Mouse (Mus musculus) midbrain, embryonic 15.5 days (tissue): ENCODE results near the gene Enox2. TPM values are rescaled to one million over a fixed set of nuclear protein-coding genes. Genes with fewer than 3 reads are reported as not detected.
"Not testable (repeated sequence)": the region's sequence is repeated elsewhere in the genome, so short reads cannot be mapped to it uniquely, and the experiment has no call there.

Experiments
- ATAC-seq: fragments of 200-750 bp; cut with Nextera tagmentation; replicated peaks from 2 replicates; pipeline ENCODE4 v1.8.0; 2017; ENCODE audit warnings: moderate TSS enrichment
- H3K27ac ChIP-seq: fragments of 300-500 bp; sonication (generic); 2 replicates; pipeline ENCODE4 v1.5.1; 2015; ENCODE audit warnings: mild to moderate bottlenecking, inconsistent platforms
- H3K27me3 ChIP-seq: fragments of 300-500 bp; sonication (generic); replicated peaks from 2 replicates; pipeline ENCODE4 v1.6.1; 2015; ENCODE audit warnings: inconsistent platforms
- H3K36me3 ChIP-seq: fragments of 300-500 bp; sonication (generic); replicated peaks from 2 replicates; pipeline ENCODE4 v1.6.1; 2015; ENCODE audit warnings: inconsistent platforms
- H3K4me1 ChIP-seq: fragments of 300-500 bp; sonication (generic); 2 replicates; pipeline ENCODE4 v1.6.1; 2015; ENCODE audit warnings: inconsistent platforms
- H3K4me2 ChIP-seq: fragments of 300-500 bp; sonication (generic); 2 replicates; pipeline ENCODE4 v1.6.1; 2015; ENCODE audit warnings: inconsistent platforms, mild to moderate bottlenecking, moderate library complexity
- H3K4me3 ChIP-seq: fragments of 300-500 bp; sonication (generic); 2 replicates; pipeline ENCODE4 v1.5.1; 2015; ENCODE audit warnings: mild to moderate bottlenecking, inconsistent platforms
- H3K9ac ChIP-seq: fragments of 300-500 bp; sonication (generic); 2 replicates; pipeline ENCODE4 v1.6.1; 2015; ENCODE audit warnings: mild to moderate bottlenecking, inconsistent platforms
- H3K9me3 ChIP-seq: fragments of 300-500 bp; sonication (generic); 2 replicates; pipeline ENCODE4 v1.6.1; 2016; ENCODE audit warnings: inconsistent platforms
- WGBS: fragments of 180-500 bp; shearing (Covaris S2); methylation state at CpG from one replicate; pipeline ENCODE4 v1.1.7; 2015; ENCODE audit warnings: mixed read lengths; 5-methylcytosine and 5-hydroxymethylcytosine counted together
- polyA plus RNA-seq: library from polyadenylated mRNA; unstranded; fragments of >200 nt; fragmentation: Nextera tagmentation; extraction: Ambion mirVana; gene quantifications from 2 replicates; pipeline ENCODE4 v1.2.1, GENCODE M21; 2015

The Enox2 gene
- polyA plus RNA-seq, 1 experiment from 2014 or later: 7.0 TPM

DNA sequence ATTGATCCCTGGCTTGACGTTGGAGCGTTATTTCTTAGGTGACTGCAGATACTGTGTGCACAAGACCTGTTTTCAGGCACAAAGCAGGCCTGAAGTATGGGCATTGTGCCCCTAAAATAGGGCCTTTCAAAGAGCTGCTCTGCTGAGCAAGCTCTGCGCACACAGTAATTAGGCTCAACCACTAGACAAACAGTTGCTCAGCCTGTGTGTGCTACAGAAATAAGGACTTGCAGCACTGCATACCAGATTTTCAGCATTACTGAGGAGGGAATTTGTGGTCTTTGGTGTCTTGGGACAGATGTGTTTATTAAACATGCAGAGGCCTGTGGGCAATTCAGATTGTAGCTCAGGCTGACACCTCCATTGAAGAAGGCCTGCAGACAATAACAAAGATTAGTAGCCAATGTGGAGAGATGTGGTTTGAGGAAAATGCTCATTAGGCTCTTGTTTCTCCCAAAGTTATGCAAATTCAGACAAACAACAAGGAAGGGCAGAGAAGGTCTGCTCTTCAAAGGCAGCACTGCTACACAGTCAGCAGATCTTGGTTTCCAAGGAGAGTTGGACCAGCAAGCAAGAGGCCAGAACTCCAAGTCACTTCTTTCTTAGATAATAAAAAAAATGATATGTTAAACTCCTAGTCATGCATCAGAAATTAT lies 163.2 kb downstream of the Enox2 start:
- WGBS: 28% methylated on average over 3 of the region's 3 CpGs
- H3K4me1 ChIP-seq: no peaks in the 10 kb centered on the region

DNA sequence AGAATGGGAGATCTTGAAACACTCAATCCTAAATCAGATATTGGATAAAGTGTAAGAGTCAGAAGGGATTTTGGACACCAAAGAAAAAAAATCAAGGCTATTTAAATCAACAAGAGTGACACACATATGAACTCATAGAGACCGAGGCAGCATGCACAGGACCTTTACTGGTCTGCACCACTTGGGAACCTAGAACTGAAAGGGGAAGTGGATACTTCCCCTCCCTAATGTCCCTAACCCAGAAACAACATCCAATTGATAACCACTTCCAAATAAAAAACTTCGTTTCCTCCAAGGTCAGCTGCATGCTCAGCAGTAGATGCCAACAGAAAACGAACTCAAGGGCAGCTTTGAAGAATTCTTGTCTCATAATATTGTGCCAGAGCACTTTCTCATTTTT lies 171.6 kb downstream of the Enox2 start:
- no peak for ATAC-seq
- 77% methylated on average over 3 of the region's 3 CpGs for WGBS
- no peaks in the 10 kb centered on the region for H3K4me1 ChIP-seq
- H3K9me3 ChIP-seq: no peaks in the 10 kb centered on the region
- no peak overlapping the region for H3K9ac ChIP-seq
- no peak overlapping the region for H3K4me2 ChIP-seq
- H3K27me3 ChIP-seq: no peaks in the 10 kb centered on the region
- H3K36me3 ChIP-seq: no peaks in the 10 kb centered on the region
- H3K27ac ChIP-seq: no peak overlapping the region
- no peak overlapping the region for H3K4me3 ChIP-seq

More for the DNA sequence above, 163.2 kb downstream of the Enox2 start:
- ATAC-seq: peak; percentile 52; the same call in 1 of the 2 replicates
- Histone ChIP-seq H3K27me3 (no peaks in the 10 kb centered on the region), H3K27ac (0 out of 2 replicates have a peak overlapping the region, but pooled peaks have one; percentile 1), H3K36me3 (no peaks in the 10 kb centered on the region), H3K9ac (no peak overlapping the region), H3K9me3 (no peaks in the 10 kb centered on the region), H3K4me3 (no peak overlapping the region), H3K4me2 (no peak overlapping the region)

DNA sequence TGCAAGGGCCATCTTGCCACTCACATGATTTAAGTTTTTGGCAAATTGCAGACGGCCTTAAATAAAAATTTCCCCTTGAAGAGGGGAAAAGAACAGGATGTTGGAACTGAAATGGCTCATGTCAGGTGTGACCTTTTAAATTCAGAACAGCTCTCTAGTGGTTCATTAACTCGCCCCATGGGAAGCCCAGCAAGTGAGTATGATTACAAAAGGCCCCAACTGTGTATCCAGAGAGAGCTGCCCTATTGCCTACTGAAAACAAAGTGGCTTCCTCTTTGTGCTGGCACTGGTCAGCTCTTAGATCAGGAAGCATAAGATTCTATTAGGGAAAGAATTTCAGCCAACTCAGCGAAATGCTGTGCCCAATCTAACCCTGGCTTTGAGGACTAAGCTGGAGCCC lies 175.6 kb downstream of the Enox2 start:
- H3K36me3 ChIP-seq: no peaks in the 10 kb centered on the region
- no peak overlapping the region for H3K27ac ChIP-seq
- H3K9me3 ChIP-seq: no peaks in the 10 kb centered on the region
- WGBS: 29% methylated on average over 3 of the region's 3 CpGs
- H3K9ac ChIP-seq: no peak overlapping the region
- H3K27me3 ChIP-seq: no peaks in the 10 kb centered on the region
- no peak for ATAC-seq
- H3K4me3 ChIP-seq: no peak overlapping the region
- H3K4me1 ChIP-seq: no peaks in the 10 kb centered on the region
- no peak overlapping the region for H3K4me2 ChIP-seq

DNA sequence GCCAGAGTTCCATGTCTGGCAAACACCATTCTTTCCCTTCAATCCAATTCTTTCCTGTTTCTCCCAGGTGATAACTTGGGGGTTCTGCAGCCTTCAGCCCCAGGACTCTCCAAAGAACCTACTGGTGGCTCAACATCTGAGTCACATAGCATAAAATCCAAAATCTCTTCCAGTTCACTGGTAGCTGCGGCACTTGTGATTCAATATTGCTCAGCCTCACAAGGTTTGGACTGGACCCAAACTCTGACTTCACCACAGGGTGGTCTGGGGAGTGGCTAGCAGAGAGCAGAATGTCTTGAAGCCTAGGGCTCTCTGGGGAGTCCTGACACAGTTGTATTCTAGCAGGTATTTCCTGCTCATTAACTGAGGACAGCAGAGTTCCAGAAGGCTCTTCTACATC lies 187.5 kb downstream of the Enox2 start:
- 88% methylated on average over 1 of the region's 1 CpGs for WGBS
- not testable (repeated sequence) for H3K9ac ChIP-seq, H3K36me3 ChIP-seq, H3K4me2 ChIP-seq, H3K9me3 ChIP-seq, ATAC-seq, H3K27ac ChIP-seq, H3K27me3 ChIP-seq, H3K4me3 ChIP-seq, H3K4me1 ChIP-seq

DNA sequence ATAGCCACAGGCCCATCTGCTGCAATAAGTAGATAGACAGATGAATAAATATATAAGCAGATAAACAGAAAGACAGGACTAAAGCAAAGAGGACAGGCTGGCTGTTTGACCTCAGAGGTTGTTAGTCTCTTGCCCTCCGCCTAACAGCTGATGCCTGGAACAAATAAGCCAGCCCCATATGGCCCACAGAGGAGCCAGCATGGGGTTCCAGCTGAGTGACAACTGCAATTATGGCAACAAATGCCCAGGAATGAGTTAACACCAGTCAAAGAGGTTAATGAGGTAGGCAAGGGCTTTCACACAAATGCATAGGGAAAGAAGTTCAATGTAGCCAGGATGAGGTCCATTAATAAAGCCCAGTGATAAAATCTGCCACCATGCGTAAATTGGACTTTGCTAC lies 191.8 kb downstream of the Enox2 start:
- H3K4me3 ChIP-seq: no peak overlapping the region
- no peaks in the 10 kb centered on the region for H3K4me1 ChIP-seq
- H3K4me2 ChIP-seq: no peak overlapping the region
- H3K36me3 ChIP-seq: no peaks in the 10 kb centered on the region
- ATAC-seq: no peak
- H3K9me3 ChIP-seq: no peaks in the 10 kb centered on the region
- no peaks in the 10 kb centered on the region for H3K27me3 ChIP-seq
- H3K9ac ChIP-seq: no peak overlapping the region
- H3K27ac ChIP-seq: no peak overlapping the region
- WGBS: 41% methylated on average over 2 of the region's 2 CpGs

DNA sequence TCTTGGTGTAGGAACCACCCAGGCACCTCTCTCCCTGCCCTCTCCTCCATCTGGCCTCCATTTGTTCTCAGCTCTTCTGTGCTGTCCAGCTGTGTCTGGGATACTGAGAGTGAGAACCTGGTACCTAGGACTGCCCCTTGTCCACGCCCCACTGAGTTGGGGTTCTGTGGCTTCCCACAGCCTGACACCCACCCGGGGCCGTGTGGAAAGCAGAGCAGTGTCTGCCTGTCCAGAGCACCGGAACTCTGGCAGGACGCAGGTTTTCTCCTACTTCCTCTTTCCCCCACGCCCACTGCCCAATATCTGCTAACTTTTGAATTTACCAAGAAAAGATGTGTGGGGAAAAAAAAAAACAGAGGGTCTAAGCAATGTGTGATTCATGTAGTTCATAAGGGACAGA lies 213.0 kb downstream of the Enox2 start:
- no peak overlapping the region for H3K4me3 ChIP-seq
- H3K9me3 ChIP-seq: no peaks in the 10 kb centered on the region
- H3K4me2 ChIP-seq: no peak overlapping the region
- no peak for ATAC-seq
- no peaks in the 10 kb centered on the region for H3K4me1 ChIP-seq
- H3K9ac ChIP-seq: no peak overlapping the region
- H3K27ac ChIP-seq: no peak overlapping the region
- H3K36me3 ChIP-seq: no peaks in the 10 kb centered on the region
- no peaks in the 10 kb centered on the region for H3K27me3 ChIP-seq
- WGBS: 82% methylated on average over 6 of the region's 6 CpGs

DNA sequence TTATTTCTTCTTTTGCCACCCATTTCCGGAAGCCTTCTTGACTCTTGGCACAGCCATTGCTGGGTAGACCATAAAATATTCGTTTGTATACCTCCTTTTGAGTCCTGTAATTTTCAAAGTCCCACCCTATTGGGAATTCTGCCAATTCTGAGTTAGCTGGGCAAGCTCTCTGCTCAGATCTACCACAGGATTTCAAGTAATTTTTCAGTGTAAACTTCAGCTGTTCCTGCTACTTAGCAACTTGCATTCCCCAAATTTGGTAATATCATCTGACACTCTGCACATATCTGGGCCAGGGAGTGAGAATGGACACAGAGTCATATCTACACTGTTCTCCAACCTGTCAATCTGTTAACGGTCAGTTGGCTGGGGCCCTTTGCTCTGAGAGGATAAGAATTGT lies 214.5 kb downstream of the Enox2 start:
- no peak for ATAC-seq
- H3K27me3 ChIP-seq: no peaks in the 10 kb centered on the region
- H3K27ac ChIP-seq: no peak overlapping the region
- no peaks in the 10 kb centered on the region for H3K4me1 ChIP-seq
- H3K9me3 ChIP-seq: no peaks in the 10 kb centered on the region
- 73% methylated on average over 3 of the region's 3 CpGs for WGBS
- H3K36me3 ChIP-seq: no peaks in the 10 kb centered on the region
- no peak overlapping the region for H3K4me2 ChIP-seq
- no peak overlapping the region for H3K9ac ChIP-seq
- H3K4me3 ChIP-seq: no peak overlapping the region

DNA sequence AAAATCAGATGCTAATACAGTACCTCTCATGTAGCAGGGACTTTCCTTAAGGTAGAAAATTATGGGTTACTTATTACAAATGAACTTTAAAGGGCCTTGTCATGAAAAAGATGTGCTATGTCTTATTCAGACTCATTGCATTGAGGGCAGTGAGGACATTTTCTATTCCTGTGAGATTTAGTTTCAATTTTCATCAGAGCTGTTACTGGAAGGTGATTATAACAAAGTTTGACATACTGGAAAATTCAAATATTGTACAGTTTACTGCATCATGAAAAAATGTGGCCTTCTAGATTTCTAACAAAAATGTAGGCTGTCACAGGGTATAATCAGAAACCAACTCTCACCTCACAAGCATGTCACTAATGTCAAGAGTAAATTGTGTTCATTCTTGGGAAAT lies 242.9 kb downstream of the Enox2 start:
- no peaks in the 10 kb centered on the region for H3K4me1 ChIP-seq
- no peaks in the 10 kb centered on the region for H3K9me3 ChIP-seq
- ATAC-seq: no peak
- no peaks in the 10 kb centered on the region for H3K27me3 ChIP-seq
- H3K27ac ChIP-seq: no peak overlapping the region
- H3K4me2 ChIP-seq: no peak overlapping the region
- H3K36me3 ChIP-seq: no peaks in the 10 kb centered on the region
- H3K9ac ChIP-seq: no peak overlapping the region
- no peak overlapping the region for H3K4me3 ChIP-seq

DNA sequence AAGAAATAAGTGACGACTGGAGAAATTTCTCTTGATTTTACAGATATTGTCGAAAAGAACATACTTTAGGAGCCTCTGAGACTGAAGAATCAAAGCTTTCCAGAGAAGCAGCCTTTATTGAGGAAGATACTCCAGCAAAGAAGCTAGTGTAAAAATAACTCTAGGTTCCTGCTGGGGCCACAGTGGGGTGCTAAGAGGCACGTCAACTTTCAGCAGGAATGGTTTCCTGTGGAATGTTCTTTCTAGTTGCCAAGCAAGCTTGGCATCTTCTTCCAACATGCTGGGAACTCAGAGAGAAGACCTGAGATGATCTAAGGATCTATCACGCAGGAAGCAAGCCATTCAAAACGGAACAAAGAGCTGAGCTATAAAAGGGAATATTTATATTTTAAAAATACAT lies 278.3 kb downstream of the Enox2 start:
- no peaks in the 10 kb centered on the region for H3K9me3 ChIP-seq
- WGBS: 65% methylated on average over 5 of the region's 5 CpGs
- no peak overlapping the region for H3K4me3 ChIP-seq
- no peak overlapping the region for H3K27ac ChIP-seq
- no peak for ATAC-seq
- H3K4me1 ChIP-seq: no peaks in the 10 kb centered on the region
- H3K4me2 ChIP-seq: no peak overlapping the region
- no peaks in the 10 kb centered on the region for H3K27me3 ChIP-seq
- no peaks in the 10 kb centered on the region for H3K36me3 ChIP-seq
- H3K9ac ChIP-seq: no peak overlapping the region

DNA sequence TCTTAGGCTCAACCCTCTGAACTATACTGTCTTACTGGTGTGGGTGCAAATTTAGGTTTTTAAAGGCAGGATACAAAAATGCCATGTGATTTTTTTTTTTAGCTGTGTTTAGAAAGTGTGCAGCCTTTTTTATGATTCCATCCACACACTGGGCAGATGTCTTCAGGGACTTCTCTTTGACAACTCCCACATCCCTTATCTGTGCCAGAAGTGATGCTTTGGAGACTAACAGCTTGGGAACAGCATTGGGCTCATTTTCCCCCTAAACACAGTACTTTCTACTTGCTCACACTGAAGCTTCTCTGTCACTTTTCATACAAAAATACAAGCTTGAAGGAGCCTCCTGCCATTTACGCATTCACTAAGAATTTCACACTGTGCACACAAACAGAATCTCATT lies 282.4 kb downstream of the Enox2 start:
- 86% methylated on average over 1 of the region's 1 CpGs for WGBS

DNA sequence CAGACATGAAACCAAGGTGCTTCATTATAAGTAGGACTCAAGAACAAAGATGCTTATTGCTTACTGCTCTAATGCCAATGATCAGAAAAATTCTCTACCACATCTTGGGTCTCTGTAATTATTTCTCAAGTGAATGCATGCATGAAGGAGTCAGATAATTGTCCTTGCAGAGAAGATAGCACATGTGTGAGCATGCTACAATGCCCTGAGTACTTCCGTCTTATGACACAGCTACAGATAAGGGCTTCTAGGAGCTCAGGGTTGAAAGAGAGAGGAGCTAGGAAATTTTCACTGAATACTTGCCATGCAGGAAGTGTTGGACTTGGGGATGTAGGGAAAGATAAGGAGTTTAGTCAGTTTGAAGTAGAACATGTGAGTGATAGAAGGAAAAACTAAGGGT lies 285.2 kb downstream of the Enox2 start:
- H3K4me2 ChIP-seq: no peak overlapping the region
- WGBS: 90% methylated on average over 1 of the region's 1 CpGs
- no peaks in the 10 kb centered on the region for H3K27me3 ChIP-seq
- no peak overlapping the region for H3K27ac ChIP-seq
- H3K36me3 ChIP-seq: no peaks in the 10 kb centered on the region
- ATAC-seq: no peak
- no peaks in the 10 kb centered on the region for H3K4me1 ChIP-seq
- no peaks in the 10 kb centered on the region for H3K9me3 ChIP-seq
- H3K4me3 ChIP-seq: no peak overlapping the region
- no peak overlapping the region for H3K9ac ChIP-seq

More for the DNA sequence above, 282.4 kb downstream of the Enox2 start:
- no peak overlapping the region for H3K27ac ChIP-seq
- no peaks in the 10 kb centered on the region for H3K36me3 ChIP-seq
- no peaks in the 10 kb centered on the region for H3K27me3 ChIP-seq
- H3K4me1 ChIP-seq: no peaks in the 10 kb centered on the region
- ATAC-seq: no peak
- H3K9me3 ChIP-seq: no peaks in the 10 kb centered on the region
- no peak overlapping the region for H3K4me2 ChIP-seq
- no peak overlapping the region for H3K4me3 ChIP-seq
- H3K9ac ChIP-seq: no peak overlapping the region

DNA sequence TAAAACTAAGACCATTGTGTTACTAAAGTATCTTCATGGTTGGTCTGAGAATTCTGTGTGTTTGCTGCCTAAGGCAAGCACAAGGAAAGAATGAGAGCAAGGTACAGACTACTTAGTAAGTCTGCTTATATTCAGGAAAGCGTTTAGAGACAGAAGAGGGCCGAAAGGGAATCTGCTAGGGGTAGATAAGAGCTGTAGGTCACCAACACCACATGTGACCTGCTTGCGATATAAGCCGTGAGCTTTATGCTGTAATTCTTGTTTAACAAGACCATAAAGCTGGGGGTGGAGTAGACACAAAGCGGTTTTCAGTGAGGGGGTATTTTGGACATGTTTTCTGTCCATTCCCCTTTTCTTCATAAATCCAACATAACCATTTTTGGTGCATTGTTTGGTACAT lies 302.4 kb downstream of the Enox2 start:
- ATAC-seq: no peak
- WGBS: 78% methylated on average over 5 of the region's 5 CpGs
- H3K9ac ChIP-seq: no peak overlapping the region

DNA sequence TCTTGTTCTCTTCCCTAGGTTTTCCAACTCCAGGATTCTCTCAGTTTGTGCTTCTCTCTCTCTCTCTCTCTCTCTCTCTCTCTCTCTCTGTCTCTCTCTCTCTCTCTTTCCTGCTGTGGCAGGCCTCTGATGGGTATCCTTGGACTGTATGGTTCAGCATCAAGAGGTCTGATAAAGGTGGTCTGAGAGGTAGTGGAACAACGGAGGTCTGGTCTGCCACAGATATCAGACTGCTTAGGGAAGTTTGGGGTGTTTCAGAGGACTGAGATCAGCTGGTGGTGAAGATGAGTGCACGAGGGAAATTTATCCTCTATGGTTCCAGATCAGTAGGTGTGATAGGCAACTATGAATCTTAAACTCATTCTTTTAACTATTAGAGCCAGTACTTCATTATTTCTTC lies 303.6 kb downstream of the Enox2 start:
- ATAC-seq: no peak
- Histone ChIP-seq H3K9ac (no peak overlapping the region), H3K4me1 (no peaks in the 10 kb centered on the region), H3K4me3 (no peak overlapping the region), H3K27me3 (no peaks in the 10 kb centered on the region), H3K27ac (no peak overlapping the region), H3K36me3 (no peaks in the 10 kb centered on the region), H3K9me3 (no peaks in the 10 kb centered on the region), H3K4me2 (no peak overlapping the region)
- WGBS: 76% methylated on average over 2 of the region's 2 CpGs

More for the DNA sequence above, 302.4 kb downstream of the Enox2 start:
- no peak overlapping the region for H3K4me2 ChIP-seq
- no peaks in the 10 kb centered on the region for H3K9me3 ChIP-seq
- no peaks in the 10 kb centered on the region for H3K4me1 ChIP-seq
- no peak overlapping the region for H3K4me3 ChIP-seq
- no peaks in the 10 kb centered on the region for H3K27me3 ChIP-seq
- H3K27ac ChIP-seq: no peak overlapping the region
- H3K36me3 ChIP-seq: no peaks in the 10 kb centered on the region
